Mouse (Mus musculus): ENCODE measurements at regions not wholly inside any gene's neighbourhood (a gene's known extent, or its start where the extent isn't known, plus 50 kb on each side); places are given as distances from the start of the nearest gene placed in this dataset.
"Not testable (repeated sequence)": the region's sequence is repeated elsewhere in the genome, so short reads cannot be mapped to it uniquely, and the experiment has no call there.

GRCm38 (mm10) chr3:8006273-8006672 is 1386.0 kb upstream of the 1700008P02Rik start:
- Histone ChIP-seq H3K4me1 (replicated peaks; ENCODE audit: control insufficient read depth in 2 of 2, insufficient read depth in 2 of 2, low read length in 1 of 2) (no peaks in the 10 kb centered on the region), H3K4me2 (ENCODE audit: low read depth) (no peak overlapping the region), H3K27ac (no peak overlapping the region), H3K27me3 (ENCODE audit: control insufficient read depth, insufficient read depth, low read length) (no peaks in the 10 kb centered on the region), H3K4me3 (ENCODE audit: insufficient read depth in 1 of 2, low read depth in 2 of 2, low read length in 2 of 2) (no peak overlapping the region), H3K9me3 (ENCODE audit: control insufficient read depth, low read length) (no peaks in the 10 kb centered on the region), H3K36me3 (replicated peaks; ENCODE audit: control insufficient read depth, insufficient read depth, low read depth) (no peaks in the 10 kb centered on the region), H3K9ac (replicated peaks) (no peak overlapping the region)
- no peak for ATAC-seq (ENCODE audit: insufficient read depth)
- 52% methylated on average over 5 of the region's 5 CpGs for WGBS (ENCODE audit: insufficient replicate concordance)
- TF ChIP-seq EP300 (IDR thresholded peaks at IDR 0.05; ENCODE audit: low read depth) (no peak), CTCF (IDR thresholded peaks at IDR 0.05; ENCODE audit: low read depth) (no peak)
- DNase-seq (ENCODE audit: low read depth in 3 of 3, low spot score in 3 of 3) = no peak

DNA sequence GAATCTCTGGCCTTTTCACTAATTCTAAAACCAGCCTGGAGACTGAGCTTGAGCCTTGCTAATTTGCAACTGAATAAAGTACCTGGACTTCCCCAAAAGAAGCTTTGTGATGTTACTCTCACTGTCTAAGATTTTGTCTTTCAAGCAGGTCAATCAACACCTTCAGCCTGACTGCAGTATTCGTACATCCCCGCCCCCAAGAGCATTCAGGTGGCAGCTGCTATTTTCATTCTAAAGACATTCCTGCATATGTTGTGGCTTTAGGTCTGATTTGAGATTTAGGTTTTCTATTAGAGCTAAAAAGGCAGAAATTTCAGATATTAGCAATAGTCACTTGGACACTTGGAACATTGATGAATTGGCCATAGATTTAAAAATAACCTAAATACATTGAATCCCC is 1385.4 kb upstream of the 1700008P02Rik start:
- not testable (repeated sequence) for H3K27ac ChIP-seq

DNA sequence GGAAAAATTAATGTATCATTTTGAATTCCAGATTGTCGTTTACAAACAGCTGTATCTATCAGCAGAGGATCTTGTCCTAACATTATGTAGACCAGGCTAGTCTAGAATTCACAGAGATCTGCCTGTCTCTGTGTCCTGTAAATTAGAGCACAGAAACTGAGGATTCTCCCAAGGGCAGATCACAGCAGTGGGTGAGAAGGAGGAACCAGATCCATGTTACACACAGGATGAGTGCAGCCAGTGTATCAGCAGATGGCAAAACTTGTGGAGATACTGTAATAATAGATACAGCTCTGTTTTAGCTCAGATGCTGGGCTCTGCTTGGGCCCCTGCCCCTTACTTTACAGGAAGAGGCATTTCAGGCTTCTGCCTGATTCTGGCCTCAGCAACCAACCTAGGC is 1384.0 kb upstream of the 1700008P02Rik start:
- H3K27me3 ChIP-seq (ENCODE audit: control insufficient read depth, insufficient read depth, low read length) = no peaks in the 10 kb centered on the region
- H3K4me2 ChIP-seq (ENCODE audit: low read depth) = no peak overlapping the region
- ATAC-seq (ENCODE audit: insufficient read depth) = no peak
- no peaks in the 10 kb centered on the region for H3K36me3 ChIP-seq (replicated peaks; ENCODE audit: control insufficient read depth, insufficient read depth, low read depth)
- no peak for DNase-seq (ENCODE audit: low read depth in 3 of 3, low spot score in 3 of 3)
- TF ChIP-seq CTCF (IDR thresholded peaks at IDR 0.05; ENCODE audit: low read depth) = no peak
- no peak for TF ChIP-seq EP300 (IDR thresholded peaks at IDR 0.05; ENCODE audit: low read depth)
- WGBS (ENCODE audit: insufficient replicate concordance) = 63% methylated on average over 1 of the region's 1 CpGs
- H3K27ac ChIP-seq = no peak overlapping the region
- no peak overlapping the region for H3K4me3 ChIP-seq (ENCODE audit: insufficient read depth in 1 of 2, low read depth in 2 of 2, low read length in 2 of 2)
- H3K9me3 ChIP-seq (ENCODE audit: control insufficient read depth, low read length) = no peaks in the 10 kb centered on the region
- no peaks in the 10 kb centered on the region for H3K4me1 ChIP-seq (replicated peaks; ENCODE audit: control insufficient read depth in 2 of 2, insufficient read depth in 2 of 2, low read length in 1 of 2)
- H3K9ac ChIP-seq (replicated peaks) = no peak overlapping the region

More for the DNA sequence above, 1385.4 kb upstream of the 1700008P02Rik start:
- ATAC-seq (ENCODE audit: insufficient read depth); H3K4me1 ChIP-seq (replicated peaks; ENCODE audit: control insufficient read depth in 2 of 2, insufficient read depth in 2 of 2, low read length in 1 of 2); H3K36me3 ChIP-seq (replicated peaks; ENCODE audit: control insufficient read depth, insufficient read depth, low read depth); H3K4me3 ChIP-seq (ENCODE audit: insufficient read depth in 1 of 2, low read depth in 2 of 2, low read length in 2 of 2); DNase-seq (ENCODE audit: low read depth in 3 of 3, low spot score in 3 of 3); H3K27me3 ChIP-seq (ENCODE audit: control insufficient read depth, insufficient read depth, low read length); H3K4me2 ChIP-seq (ENCODE audit: low read depth); H3K9ac ChIP-seq (replicated peaks); H3K9me3 ChIP-seq (ENCODE audit: control insufficient read depth, low read length): not testable (repeated sequence)
- WGBS (ENCODE audit: insufficient replicate concordance) = 73% methylated on average over 2 of the region's 2 CpGs

GRCm38 (mm10) chr3:8001027-8001426 is 1380.8 kb upstream of the 1700008P02Rik start:
- DNase-seq (ENCODE audit: low read depth in 3 of 3, low spot score in 3 of 3) (no peak), ATAC-seq (ENCODE audit: insufficient read depth) (no peak)
- Histone ChIP-seq H3K4me1 (replicated peaks; ENCODE audit: control insufficient read depth in 2 of 2, insufficient read depth in 2 of 2, low read length in 1 of 2) (no peaks in the 10 kb centered on the region), H3K36me3 (replicated peaks; ENCODE audit: control insufficient read depth, insufficient read depth, low read depth) (no peaks in the 10 kb centered on the region), H3K9ac (replicated peaks) (no peak overlapping the region), H3K27me3 (ENCODE audit: control insufficient read depth, insufficient read depth, low read length) (no peaks in the 10 kb centered on the region), H3K27ac (no peak overlapping the region), H3K4me2 (ENCODE audit: low read depth) (no peak overlapping the region), H3K9me3 (ENCODE audit: control insufficient read depth, low read length) (no peaks in the 10 kb centered on the region), H3K4me3 (ENCODE audit: insufficient read depth in 1 of 2, low read depth in 2 of 2, low read length in 2 of 2) (no peak overlapping the region)
- TF ChIP-seq EP300 (IDR thresholded peaks at IDR 0.05; ENCODE audit: low read depth) = no peak
- TF ChIP-seq CTCF (IDR thresholded peaks at IDR 0.05; ENCODE audit: low read depth) = no peak
- 69% methylated on average over 4 of the region's 4 CpGs for WGBS (ENCODE audit: insufficient replicate concordance)

- no peak overlapping the region for H3K27ac ChIP-seq
- DNase-seq (ENCODE audit: low read depth in 3 of 3, low spot score in 3 of 3) (no peak), ATAC-seq (ENCODE audit: insufficient read depth) (no peak)
- H3K9me3 ChIP-seq (ENCODE audit: control insufficient read depth, low read length) = no peaks in the 10 kb centered on the region
- no peaks in the 10 kb centered on the region for H3K27me3 ChIP-seq (ENCODE audit: control insufficient read depth, insufficient read depth, low read length)
- TF ChIP-seq EP300 (IDR thresholded peaks at IDR 0.05; ENCODE audit: low read depth) (no peak), CTCF (IDR thresholded peaks at IDR 0.05; ENCODE audit: low read depth) (no peak)
- no peaks in the 10 kb centered on the region for H3K4me1 ChIP-seq (replicated peaks; ENCODE audit: control insufficient read depth in 2 of 2, insufficient read depth in 2 of 2, low read length in 1 of 2)
- H3K9ac ChIP-seq (replicated peaks) = no peak overlapping the region
- H3K36me3 ChIP-seq (replicated peaks; ENCODE audit: control insufficient read depth, insufficient read depth, low read depth) = no peaks in the 10 kb centered on the region
- no peak overlapping the region for H3K4me3 ChIP-seq (ENCODE audit: insufficient read depth in 1 of 2, low read depth in 2 of 2, low read length in 2 of 2)
- 62% methylated on average over 2 of the region's 2 CpGs for WGBS (ENCODE audit: insufficient replicate concordance)
- no peak overlapping the region for H3K4me2 ChIP-seq (ENCODE audit: low read depth)
Observed at GRCm38 (mm10) chr3:7992322-7992721, 1372.1 kb upstream of the 1700008P02Rik start.

DNA sequence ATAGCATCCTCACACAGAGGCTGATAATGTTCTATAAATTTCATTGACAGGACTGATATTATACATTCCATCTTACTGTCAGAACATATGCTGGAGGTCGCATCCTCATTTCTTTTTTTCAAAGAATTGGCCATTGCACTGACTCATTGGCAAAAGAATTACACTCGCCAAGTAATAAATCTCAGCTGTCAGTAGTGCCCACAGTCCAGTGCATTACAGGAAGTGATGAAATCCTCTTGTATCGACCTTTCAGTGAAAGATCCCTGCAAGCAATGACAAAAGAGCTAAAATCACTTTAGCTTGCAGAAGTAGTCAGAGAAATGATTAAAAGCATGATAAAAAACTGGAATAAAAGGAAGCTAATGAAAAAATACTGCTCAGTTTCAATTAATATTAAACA is 1353.0 kb upstream of the 1700008P02Rik start:
- Histone ChIP-seq H3K4me2 (ENCODE audit: low read depth) (no peak overlapping the region), H3K9ac (replicated peaks) (no peak overlapping the region), H3K9me3 (ENCODE audit: control insufficient read depth, low read length) (no peaks in the 10 kb centered on the region), H3K27ac (no peak overlapping the region), H3K4me1 (replicated peaks; ENCODE audit: control insufficient read depth in 2 of 2, insufficient read depth in 2 of 2, low read length in 1 of 2) (no peaks in the 10 kb centered on the region), H3K27me3 (ENCODE audit: control insufficient read depth, insufficient read depth, low read length) (no peaks in the 10 kb centered on the region), H3K4me3 (ENCODE audit: insufficient read depth in 1 of 2, low read depth in 2 of 2, low read length in 2 of 2) (no peak overlapping the region), H3K36me3 (replicated peaks; ENCODE audit: control insufficient read depth, insufficient read depth, low read depth) (no peaks in the 10 kb centered on the region)
- no peak for TF ChIP-seq EP300 (IDR thresholded peaks at IDR 0.05; ENCODE audit: low read depth)
- 10% methylated on average over 3 of the region's 3 CpGs for WGBS (ENCODE audit: insufficient replicate concordance)
- DNase-seq (ENCODE audit: low read depth in 3 of 3, low spot score in 3 of 3) (no peak), ATAC-seq (ENCODE audit: insufficient read depth) (no peak)
